Mouse (Mus musculus): ENCODE data around the gene Tspan10. TPM values are rescaled to one million over a fixed set of nuclear protein-coding genes. Genes with fewer than 3 reads are reported as not detected.

The Tspan10 gene
- polyA plus RNA-seq, 1 experiment from 2014 or later = not detected

DNA sequence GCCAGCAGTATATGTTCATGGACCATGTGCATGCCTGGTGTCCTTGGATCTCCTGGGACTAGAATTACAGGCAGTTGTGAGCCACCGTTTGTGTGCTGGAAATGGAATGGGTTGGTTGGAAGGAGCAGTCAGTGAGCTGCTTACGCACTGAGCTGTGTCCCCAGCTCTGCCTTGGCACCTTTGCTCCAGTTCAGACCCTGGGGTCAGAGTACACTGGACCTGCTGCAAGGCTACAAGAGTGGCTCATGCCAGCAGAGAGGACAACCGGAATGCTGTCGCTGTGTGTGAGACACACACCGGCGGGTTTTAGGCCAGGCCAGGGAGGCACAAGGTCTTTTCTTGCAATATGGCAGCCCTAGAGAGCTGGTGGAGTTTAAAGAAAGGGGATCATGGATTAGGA, 29.6 kb downstream of the Tspan10 start:
- Histone ChIP-seq H3K27ac (ENCODE audit: low read depth, low read length) (no peak overlapping the region), H3K4me3 (ENCODE audit: low read depth, low read length) (no peak overlapping the region), H3K36me3 (ENCODE audit: control insufficient read depth, insufficient read depth) (peaks cover 70% of the 10 kb centered on the region), H3K4me2 (replicated peaks; ENCODE audit: low read depth) (no peak overlapping the region), H3K4me1 (replicated peaks; ENCODE audit: control insufficient read depth, insufficient read depth, low read length) (0 out of 2 replicates have a peak, but pooled peaks cover 6% of the 10 kb centered on the region), H3K9me3 (ENCODE audit: control insufficient read depth) (no peaks in the 10 kb centered on the region), H3K27me3 (replicated peaks; ENCODE audit: control insufficient read depth, insufficient read depth, low read length) (no peaks in the 10 kb centered on the region), H3K9ac (ENCODE audit: low read depth, low read length) (no peak overlapping the region)
- ATAC-seq = no peak
- TF ChIP-seq CTCF (IDR thresholded peaks at IDR 0.05; ENCODE audit: low read depth) = no peak
- WGBS = 96% methylated on average over 6 of the region's 6 CpGs

DNA sequence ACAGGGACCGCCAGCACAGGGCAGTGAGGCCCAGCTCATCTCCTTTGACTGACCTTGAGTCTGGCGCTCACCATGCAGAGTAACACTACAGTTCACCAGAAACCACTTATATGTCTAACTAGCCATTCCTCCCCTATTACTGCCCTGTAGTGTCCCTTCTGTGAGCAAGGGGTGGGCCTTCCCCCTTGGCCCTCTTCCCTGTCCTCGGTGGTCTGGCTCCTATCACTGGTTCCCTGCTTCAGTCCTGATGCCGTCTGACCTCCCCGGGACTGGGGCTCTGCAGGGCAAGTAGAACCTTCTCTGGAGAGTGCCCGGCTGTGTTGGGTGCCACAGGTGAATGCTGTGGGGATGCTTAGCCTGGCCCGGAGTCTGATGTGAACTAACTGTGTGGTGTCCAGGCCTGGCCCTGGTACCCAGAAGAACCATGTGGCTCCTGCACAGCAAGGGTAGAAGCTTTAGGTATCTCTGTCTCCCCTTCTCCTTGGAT, 41.0 kb downstream of the Tspan10 start:
- no peaks in the 10 kb centered on the region; the same call in 1 of the 2 replicates for H3K4me1 ChIP-seq (replicated peaks; ENCODE audit: control insufficient read depth, insufficient read depth, low read length)
- no peak overlapping the region for H3K4me3 ChIP-seq (ENCODE audit: low read depth, low read length)
- H3K27ac ChIP-seq (ENCODE audit: low read depth, low read length) = no peak overlapping the region
- no peak overlapping the region for H3K9ac ChIP-seq (ENCODE audit: low read depth, low read length)
- no peak for ATAC-seq
- H3K27me3 ChIP-seq (replicated peaks; ENCODE audit: control insufficient read depth, insufficient read depth, low read length) = no peaks in the 10 kb centered on the region
- H3K36me3 ChIP-seq (ENCODE audit: control insufficient read depth, insufficient read depth) = peaks cover 71% of the 10 kb centered on the region
- no peak for TF ChIP-seq CTCF (IDR thresholded peaks at IDR 0.05; ENCODE audit: low read depth)
- WGBS = 86% methylated on average over 7 of the region's 7 CpGs
- no peaks in the 10 kb centered on the region for H3K9me3 ChIP-seq (ENCODE audit: control insufficient read depth)
- peak overlapping the region; percentile 84; the same call in 1 of the 2 replicates for H3K4me2 ChIP-seq (replicated peaks; ENCODE audit: low read depth)

DNA sequence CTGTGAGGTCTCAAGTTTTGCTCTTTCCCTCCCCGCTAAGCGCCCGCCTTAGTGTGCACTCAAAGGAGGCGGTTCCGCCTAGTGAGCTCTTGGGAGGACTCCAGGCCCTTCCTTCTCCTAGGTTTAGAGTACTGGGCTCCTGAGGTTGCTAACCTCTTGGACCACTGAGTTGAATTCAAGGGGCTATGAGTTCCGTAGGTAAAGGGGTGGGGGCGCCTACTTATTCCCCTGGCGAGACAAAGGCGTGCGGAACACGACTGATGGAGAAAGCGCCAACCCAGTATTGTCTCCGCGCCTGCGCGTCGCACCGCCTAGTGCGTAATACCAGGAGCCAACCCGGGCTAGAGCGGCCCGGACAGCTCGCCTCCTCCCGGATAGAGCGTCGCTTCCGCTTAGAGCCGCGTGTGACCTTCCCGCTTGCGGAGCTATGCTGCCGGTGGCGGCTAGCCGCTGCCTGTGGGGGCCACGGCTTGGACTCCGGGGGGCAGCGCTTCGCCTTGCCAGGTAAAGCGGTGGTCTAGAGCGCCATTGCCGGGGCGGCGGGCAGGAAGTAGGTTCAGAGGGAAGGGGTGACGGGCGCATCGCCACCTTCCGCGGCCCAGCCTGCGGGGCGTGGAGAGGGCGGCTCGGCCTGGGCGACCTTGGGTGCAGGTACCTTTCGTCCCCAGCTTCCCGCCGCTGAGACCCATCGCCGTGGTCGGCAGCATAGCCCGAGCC, 42.0 kb downstream of the Tspan10 start, which contains the start of gene Mrpl12:
TSS of gene Mrpl12 (plus strand) at position 349 of the 717 bp plus-strand sequence.
- peak within 1 kb of the TSS; percentile 98 for H3K4me3 ChIP-seq (ENCODE audit: low read depth, low read length)
- no peaks in the 10 kb centered on the region; the same call in 1 of the 2 replicates for H3K4me1 ChIP-seq (replicated peaks; ENCODE audit: control insufficient read depth, insufficient read depth, low read length)
- peak; percentile 77 for ATAC-seq
- H3K9ac ChIP-seq (ENCODE audit: low read depth, low read length) = peak within 1 kb of the TSS; percentile 82
- H3K9me3 ChIP-seq (ENCODE audit: control insufficient read depth) = no peaks in the 10 kb centered on the region
- H3K36me3 ChIP-seq (ENCODE audit: control insufficient read depth, insufficient read depth) = peaks cover 64% of the 10 kb centered on the region
- peak within 1 kb of the TSS; percentile 77 for H3K27ac ChIP-seq (ENCODE audit: low read depth, low read length)
- under 1% methylated on average over 60 of the region's 60 CpGs for WGBS
- TF ChIP-seq CTCF (IDR thresholded peaks at IDR 0.05; ENCODE audit: low read depth) = 0 out of 2 replicates have a peak, but pooled peaks have one; percentile 24
- peak within 1 kb of the TSS; percentile 84 for H3K4me2 ChIP-seq (replicated peaks; ENCODE audit: low read depth)
- H3K27me3 ChIP-seq (replicated peaks; ENCODE audit: control insufficient read depth, insufficient read depth, low read length) = no peaks in the 10 kb centered on the region

DNA sequence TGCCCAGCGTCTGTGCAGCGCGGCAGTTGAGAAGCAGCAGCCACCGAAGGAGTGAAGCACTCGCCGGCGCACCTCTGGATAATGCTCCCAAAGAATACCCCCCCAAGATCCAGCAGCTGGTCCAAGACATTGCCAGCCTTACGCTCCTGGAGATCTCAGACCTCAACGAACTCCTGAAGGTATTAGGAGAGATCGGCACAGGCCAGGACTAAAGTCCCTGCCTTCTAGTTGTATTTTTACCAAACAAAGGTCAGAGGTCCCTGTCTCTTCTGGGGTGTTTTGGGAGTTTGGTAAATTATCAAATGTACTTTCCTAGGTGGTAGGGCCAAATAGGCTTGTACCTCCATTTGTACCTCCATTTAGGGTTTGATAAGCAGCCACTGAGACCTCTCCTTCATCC, 42.8 kb downstream of the Tspan10 start:
- Histone ChIP-seq H3K4me2 (replicated peaks; ENCODE audit: low read depth) (peak overlapping the region; percentile 84), H3K9me3 (ENCODE audit: control insufficient read depth) (no peaks in the 10 kb centered on the region), H3K4me1 (replicated peaks; ENCODE audit: control insufficient read depth, insufficient read depth, low read length) (peaks cover 8% of the 10 kb centered on the region; the same call in 1 of the 2 replicates), H3K9ac (ENCODE audit: low read depth, low read length) (peak overlapping the region; percentile 82), H3K4me3 (ENCODE audit: low read depth, low read length) (peak overlapping the region; percentile 98), H3K27me3 (replicated peaks; ENCODE audit: control insufficient read depth, insufficient read depth, low read length) (no peaks in the 10 kb centered on the region), H3K27ac (ENCODE audit: low read depth, low read length) (peak overlapping the region; percentile 77), H3K36me3 (ENCODE audit: control insufficient read depth, insufficient read depth) (peaks cover 58% of the 10 kb centered on the region)
- ATAC-seq = no peak
- 3% methylated on average over 10 of the region's 10 CpGs for WGBS
- no peak for TF ChIP-seq CTCF (IDR thresholded peaks at IDR 0.05; ENCODE audit: low read depth)

DNA sequence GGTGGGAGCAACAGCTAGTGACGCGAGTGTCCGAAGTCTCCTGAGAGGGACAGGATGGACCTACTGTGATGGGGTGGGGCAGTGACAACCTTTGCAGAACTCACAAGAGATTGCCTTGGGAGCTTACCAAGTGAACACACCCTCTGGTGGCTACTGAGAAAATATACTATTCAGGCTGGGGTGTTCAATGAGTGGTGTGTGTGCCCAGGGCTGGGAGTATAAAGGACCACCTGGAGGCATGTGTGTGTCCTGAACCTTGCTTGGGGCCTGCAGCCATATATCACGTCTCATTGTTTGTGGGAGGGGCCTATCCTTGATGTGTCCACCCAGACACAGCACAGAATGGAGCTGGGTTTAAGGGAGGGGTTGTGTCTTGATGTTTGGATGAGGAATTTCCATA, 46.1 kb downstream of the Tspan10 start:
- Histone ChIP-seq H3K4me1 (replicated peaks; ENCODE audit: control insufficient read depth, insufficient read depth, low read length) (peaks cover 20% of the 10 kb centered on the region), H3K9ac (ENCODE audit: low read depth, low read length) (no peak overlapping the region), H3K27ac (ENCODE audit: low read depth, low read length) (peak overlapping the region; percentile 54; the same call in 1 of the 2 replicates), H3K27me3 (replicated peaks; ENCODE audit: control insufficient read depth, insufficient read depth, low read length) (no peaks in the 10 kb centered on the region), H3K4me2 (replicated peaks; ENCODE audit: low read depth) (no peak overlapping the region), H3K36me3 (ENCODE audit: control insufficient read depth, insufficient read depth) (peaks cover 26% of the 10 kb centered on the region), H3K9me3 (ENCODE audit: control insufficient read depth) (no peaks in the 10 kb centered on the region), H3K4me3 (ENCODE audit: low read depth, low read length) (no peak overlapping the region)
- peak; percentile 35; the same call in 1 of the 2 replicates for TF ChIP-seq CTCF (IDR thresholded peaks at IDR 0.05; ENCODE audit: low read depth)
- no peak for ATAC-seq
- 58% methylated on average over 4 of the region's 4 CpGs for WGBS

DNA sequence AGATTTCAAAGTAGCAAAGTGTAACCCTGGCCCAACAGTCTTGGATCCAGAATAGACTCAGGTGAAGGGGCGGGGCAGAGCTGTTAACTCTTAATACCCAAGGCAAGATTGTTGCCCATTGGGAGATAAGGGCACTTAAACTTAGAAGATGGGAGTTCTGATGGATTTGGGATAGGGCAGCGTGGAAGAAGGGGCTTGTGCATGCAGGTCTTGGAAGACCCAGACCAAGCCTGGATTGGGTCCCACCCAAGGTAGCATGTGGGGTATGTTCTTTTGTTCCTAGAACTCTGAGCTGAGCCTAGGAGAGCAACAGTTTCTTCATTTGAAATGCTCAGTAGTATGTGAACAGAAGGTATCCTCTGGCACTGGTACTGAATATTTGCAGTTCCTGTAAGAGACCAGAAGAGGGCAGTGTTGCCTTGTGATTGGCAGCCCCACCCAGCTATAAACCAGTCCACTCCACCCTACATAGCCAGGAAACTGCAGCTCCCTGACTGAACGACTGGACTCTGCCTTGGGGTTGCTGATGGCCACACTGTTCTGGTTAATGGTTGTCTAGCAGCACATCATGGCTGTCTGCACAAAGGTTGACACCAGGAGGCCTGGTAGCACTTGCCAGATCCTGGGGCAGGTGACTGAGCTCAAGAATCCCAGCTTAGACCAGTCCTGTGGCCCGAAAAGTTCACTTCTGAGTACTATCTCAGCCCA, 46.8 kb downstream of the Tspan10 start:
- peak; percentile 84 for ATAC-seq
- Histone ChIP-seq H3K36me3 (ENCODE audit: control insufficient read depth, insufficient read depth) (peaks cover 29% of the 10 kb centered on the region), H3K4me3 (ENCODE audit: low read depth, low read length) (no peak overlapping the region), H3K9ac (ENCODE audit: low read depth, low read length) (no peak overlapping the region), H3K27me3 (replicated peaks; ENCODE audit: control insufficient read depth, insufficient read depth, low read length) (no peaks in the 10 kb centered on the region), H3K27ac (ENCODE audit: low read depth, low read length) (peak overlapping the region; percentile 94), H3K4me1 (replicated peaks; ENCODE audit: control insufficient read depth, insufficient read depth, low read length) (peaks cover 23% of the 10 kb centered on the region), H3K9me3 (ENCODE audit: control insufficient read depth) (no peaks in the 10 kb centered on the region), H3K4me2 (replicated peaks; ENCODE audit: low read depth) (no peak overlapping the region)
- TF ChIP-seq CTCF (IDR thresholded peaks at IDR 0.05; ENCODE audit: low read depth) = peak; percentile 95
- WGBS = 42% methylated on average over 4 of the region's 4 CpGs

Measured in intestine, postnatal 0 days (tissue).